ENCODE assay signal across 20 mouse cellular contexts in genomic region chr3:28183061-28183762, GRCm38 (mm10).
DNase-seq lines count a peak whose midpoint lies in the region; ATAC-seq and TF ChIP-seq lines count a peak whose summit lies in the region.
"Had no signal": no experiment of that assay in that cellular context is flagged by ENCODE, and none has a peak within 500 bp of the region (broad histone marks: within the 10 kb centered on the region; RNA-seq: fewer than 3 reads in every experiment).

No protein-coding gene starts in this region.

- H3K27ac ChIP-seq in lung, embryonic 15.5 days, result no peak overlapping the region
- no peak overlapping the region for H3K27ac ChIP-seq in MEL (ENCODE audit: control insufficient read depth, low read depth, low read length)
- H3K27ac ChIP-seq in limb, embryonic 10.5 days, result no peak overlapping the region
- H3K27ac ChIP-seq: embryonic facial prominence, embryonic 13.5 days; forebrain, embryonic 13.5 days; heart, embryonic 10.5 days; hindbrain, embryonic 13.5 days; hindbrain, postnatal 0 days had no signal

- intact Hi-C loops in gastrocnemius, postnatal 36 days (cut with DNase I), result no loop called here

- 0 out of 2 replicates have a peak, but pooled peaks cover 2% of the 10 kb centered on the region for H3K4me1 ChIP-seq in lung, embryonic 15.5 days
- H3K4me1 ChIP-seq in MEL (ENCODE audit: control insufficient read depth in 1 of 2, insufficient read depth in 2 of 2, low read length in 2 of 2), result no peaks in the 10 kb centered on the region; a peak in 1 of 4 replicates
- peaks cover 27% of the 10 kb centered on the region for H3K4me1 ChIP-seq in limb, embryonic 10.5 days
- H3K4me1 ChIP-seq: heart, embryonic 10.5 days had no signal

- H3K27me3 ChIP-seq in lung, embryonic 15.5 days, result no peaks in the 10 kb centered on the region
- H3K27me3 ChIP-seq in MEL (ENCODE audit: control insufficient read depth in 1 of 2, insufficient read depth in 2 of 2, low read length in 2 of 2), result no peaks in the 10 kb centered on the region; a peak in 1 of 4 replicates
- no peaks in the 10 kb centered on the region for H3K27me3 ChIP-seq in limb, embryonic 10.5 days (ENCODE audit: low read depth, poor library complexity, severe bottlenecking)
- H3K27me3 ChIP-seq: embryonic facial prominence, embryonic 13.5 days; forebrain, embryonic 13.5 days had no signal

- 35% methylated on average over 5 of the region's 5 CpGs for WGBS in lung, embryonic 15.5 days
- 95% methylated on average over 5 of the region's 5 CpGs for WGBS in limb, embryonic 10.5 days

- no peak for TF ChIP-seq EP300 in MEL (IDR thresholded peaks at IDR 0.05; ENCODE audit: low read depth in 1 of 2, low read length in 2 of 2)

- H3K9ac ChIP-seq in lung, embryonic 15.5 days, result no peak overlapping the region
- H3K9ac ChIP-seq in MEL (ENCODE audit: control insufficient read depth, low read depth, low read length, poor library complexity, severe bottlenecking), result no peak overlapping the region
- H3K9ac ChIP-seq: embryonic facial prominence, embryonic 13.5 days; forebrain, embryonic 13.5 days; forebrain, postnatal 0 days; hindbrain, embryonic 13.5 days had no signal

- TF ChIP-seq CTCF in MEL (IDR thresholded peaks at IDR 0.05 in 2 of 3, conservative IDR thresholded peaks at IDR 0.05 in 1 of 3; ENCODE audit: control insufficient read depth in 1 of 3, insufficient read depth in 1 of 3, low read depth in 2 of 3, low read length in 3 of 3, poor library complexity in 1 of 3, severe bottlenecking in 1 of 3), result no peak

- DNase-seq in lung, postnatal 25 days (ENCODE audit: low spot score), result no peak
- DNase-seq in MEL (ENCODE audit: low read depth, low spot score), result peak; percentile 30
- peak; percentile 5 for DNase-seq in induced T-regulatory cell, adult 2 months (ENCODE audit: low read depth)
- DNase-seq in lung, postnatal 36 days, result peak; percentile 17
- DNase-seq in limb, embryonic 10.5 days (ENCODE audit: low spot score), result no peak
- no peak for DNase-seq in gastrocnemius, postnatal 36 days
- DNase-seq: adrenal gland, adult 8-10 months; adrenal gland, postnatal 36 days; cerebellum, adult 2 months; cerebellum, postnatal 10 days; forebrain, postnatal 0 days; gastrocnemius, postnatal 14 days; heart, adult 18-20 months; heart, postnatal 10 days had no signal

- ATAC-seq in lung, embryonic 15.5 days (ENCODE audit: borderline replicate concordance, extremely low read depth, low FRiP score, low TSS enrichment), result peak; percentile 59; the same call in 1 of the 2 replicates
- ATAC-seq: forebrain, embryonic 13.5 days; forebrain, postnatal 0 days; hindbrain, postnatal 0 days had no signal

- no peak for TF ChIP-seq POLR2A in MEL (IDR thresholded peaks at IDR 0.05; ENCODE audit: control insufficient read depth in 1 of 2, insufficient read depth in 1 of 2, low read depth in 1 of 2, low read length in 2 of 2, poor library complexity in 1 of 2)

- H3K4me2 ChIP-seq in lung, embryonic 15.5 days, result no peak overlapping the region
- H3K4me2 ChIP-seq: embryonic facial prominence, embryonic 13.5 days; forebrain, embryonic 13.5 days; hindbrain, embryonic 13.5 days had no signal

- no peaks in the 10 kb centered on the region for H3K9me3 ChIP-seq in lung, embryonic 15.5 days
- no peaks in the 10 kb centered on the region for H3K9me3 ChIP-seq in MEL (replicated peaks; ENCODE audit: insufficient read depth, low read length)
- no peaks in the 10 kb centered on the region for H3K9me3 ChIP-seq in limb, embryonic 10.5 days (replicated peaks)
- H3K9me3 ChIP-seq: embryonic facial prominence, embryonic 13.5 days; forebrain, embryonic 13.5 days; heart, embryonic 10.5 days; hindbrain, embryonic 13.5 days had no signal

- H3K4me3 ChIP-seq in lung, embryonic 15.5 days, result no peak overlapping the region
- no peak overlapping the region for H3K4me3 ChIP-seq in MEL (ENCODE audit: control insufficient read depth in 1 of 2, insufficient read depth in 1 of 2, low read depth in 2 of 2, low read length in 2 of 2)
- H3K4me3 ChIP-seq in limb, embryonic 10.5 days, result no peak overlapping the region
- H3K4me3 ChIP-seq: embryonic facial prominence, embryonic 13.5 days; forebrain, embryonic 13.5 days; heart, embryonic 10.5 days; hindbrain, embryonic 13.5 days had no signal

- no peaks in the 10 kb centered on the region for H3K36me3 ChIP-seq in lung, embryonic 15.5 days
- H3K36me3 ChIP-seq in MEL (ENCODE audit: control insufficient read depth in 1 of 2, insufficient read depth in 2 of 2, low read length in 2 of 2), result no peaks in the 10 kb centered on the region; a peak in 1 of 4 replicates
- H3K36me3 ChIP-seq in limb, embryonic 10.5 days, result no peaks in the 10 kb centered on the region
- H3K36me3 ChIP-seq: embryonic facial prominence, embryonic 13.5 days; heart, embryonic 10.5 days; hindbrain, embryonic 13.5 days had no signal

- no peak for TF ChIP-seq RAD21 in MEL (IDR thresholded peaks at IDR 0.05; ENCODE audit: low read depth, low read length)

- H3K79me2 ChIP-seq in MEL (ENCODE audit: control insufficient read depth, insufficient read depth, low read length, poor library complexity), result no peaks in the 10 kb centered on the region

TF ChIP-seq in MEL, 35 proteins besides CTCF, POLR2A, EP300 and RAD21:
- TF ChIP-seq MEF2A (IDR thresholded peaks at IDR 0.05; ENCODE audit: extremely low read depth, insufficient replicate concordance, low read depth, low read length, poor library complexity, severe bottlenecking) (no peak), RCOR1 (IDR thresholded peaks at IDR 0.05; ENCODE audit: low read depth, low read length) (0 out of 2 replicates have a peak, but pooled peaks have one; percentile 44)

Comparison
In these comparisons a context has a peak if more than half of its experiments do, and no peak if none do; other contexts are left out.
1. DNase-seq: peak in MEL (single experiment), induced T-regulatory cell, adult 2 months (single experiment) and lung, postnatal 36 days (single experiment); none in lung, postnatal 25 days (single experiment), limb, embryonic 10.5 days (single experiment) and gastrocnemius, postnatal 36 days (0 of 2).